Mouse (Mus musculus) MEL (cell line): ENCODE data around the gene Tcirg1. TPM values are rescaled to one million over a fixed set of nuclear protein-coding genes. Genes with fewer than 3 reads are reported as not detected.

Source experiments
- DNase-seq: peaks from one replicate; pipeline ENCODE4 v3.0.0; 2011; ENCODE audit warnings: low read depth, low spot score
- H3K27ac ChIP-seq: 2 replicates; pipeline ENCODE4 v1.5.1; 2012; ENCODE audit warnings: low read depth, mild to moderate bottlenecking, control low read depth, low read length, moderate library complexity; ENCODE audit not compliant: control insufficient read depth
- H3K27me3 ChIP-seq, 2 experiments: fragments of 150-350 bp in 1 of 2; sonication (generic) in 1 of 2; 2 replicates each; pipeline ENCODE4 v1.6.1; 2012; ENCODE audit warnings: low read length in 2 of 2, mild to moderate bottlenecking in 2 of 2, improper control_type of control experiment in 1 of 2, moderate library complexity in 1 of 2; ENCODE audit not compliant: insufficient read depth in 2 of 2, control insufficient read depth in 1 of 2
- H3K36me3 ChIP-seq, 2 experiments: 2 replicates each; pipeline ENCODE4 v1.6.1; 2012 to 2014; ENCODE audit warnings: low read length in 2 of 2, improper control_type of control experiment in 1 of 2, inconsistent platforms in 1 of 2, mild to moderate bottlenecking in 1 of 2; ENCODE audit not compliant: insufficient read depth in 2 of 2, control insufficient read depth in 1 of 2
- H3K4me1 ChIP-seq, 2 experiments: fragments of 150-350 bp in 1 of 2; sonication (generic) in 1 of 2; 2 replicates each; pipeline ENCODE4 v1.6.1; 2012; ENCODE audit warnings: low read length in 2 of 2, improper control_type of control experiment in 1 of 2, mild to moderate bottlenecking in 1 of 2; ENCODE audit not compliant: insufficient read depth in 2 of 2, control insufficient read depth in 1 of 2
- H3K4me3 ChIP-seq, 2 experiments: fragments of 150-350 bp in 1 of 2; sonication (generic) in 1 of 2; 2 replicates each; pipeline ENCODE4 v1.5.1; 2012; ENCODE audit warnings: low read depth in 2 of 2, low read length in 2 of 2, mild to moderate bottlenecking in 2 of 2, moderate library complexity in 2 of 2, control low read depth in 1 of 2, improper control_type of control experiment in 1 of 2; ENCODE audit not compliant: control insufficient read depth in 1 of 2, insufficient read depth in 1 of 2
- H3K79me2 ChIP-seq: 2 replicates; pipeline ENCODE4 v1.6.1; 2012; ENCODE audit warnings: mild to moderate bottlenecking, low read length, moderate library complexity; ENCODE audit not compliant: control insufficient read depth, poor library complexity, insufficient read depth
- H3K9ac ChIP-seq: 2 replicates; pipeline ENCODE4 v1.6.1; 2012; ENCODE audit warnings: low read depth, mild to moderate bottlenecking, control low read depth, low read length, moderate library complexity; ENCODE audit not compliant: control insufficient read depth, poor library complexity, severe bottlenecking
- H3K9me3 ChIP-seq: fragments of 150-350 bp; sonication (generic); replicated peaks from 2 replicates; pipeline ENCODE4 v1.6.1; 2012; ENCODE audit warnings: mild to moderate bottlenecking, low read length, improper control_type of control experiment, moderate library complexity; ENCODE audit not compliant: insufficient read depth
- BHLHE40 ChIP-seq: IDR thresholded peaks from 2 replicates; pipeline ENCODE4 v1.6.1; 2012; ENCODE audit warnings: low read depth, mild to moderate bottlenecking, inconsistent platforms, low read length, improper control_type of control experiment, borderline replicate concordance
- CHD1 ChIP-seq: IDR thresholded peaks from 2 replicates; pipeline ENCODE4 v1.6.1; 2012; ENCODE audit warnings: low read depth, mild to moderate bottlenecking, inconsistent platforms, low read length, improper control_type of control experiment
- CHD2 ChIP-seq: IDR thresholded peaks from 2 replicates; pipeline ENCODE4 v1.6.1; 2011; ENCODE audit warnings: low read length, improper control_type of control experiment
- CTCF ChIP-seq, 3 experiments: IDR thresholded peaks in 2 of 3; conservative IDR thresholded peaks in 1 of 3; 2 replicates each; pipeline ENCODE4 v1.5.1; 2011 to 2012; ENCODE audit warnings: low read length in 3 of 3, low read depth in 2 of 3, mild to moderate bottlenecking in 2 of 3, improper control_type of control experiment in 1 of 3, inconsistent platforms in 1 of 3, mixed read lengths in 1 of 3, moderate library complexity in 1 of 3; ENCODE audit not compliant: control insufficient read depth in 1 of 3, insufficient read depth in 1 of 3, poor library complexity in 1 of 3, severe bottlenecking in 1 of 3
- E2F4 ChIP-seq: IDR thresholded peaks from 2 replicates; pipeline ENCODE4 v1.6.1; 2011; ENCODE audit warnings: low read depth, low read length, improper control_type of control experiment, borderline replicate concordance
- ELF1 ChIP-seq: IDR thresholded peaks from 2 replicates; pipeline ENCODE4 v1.6.1; 2014; ENCODE audit warnings: low read depth, mild to moderate bottlenecking, inconsistent platforms, low read length, improper control_type of control experiment, moderate library complexity
- HCFC1 ChIP-seq: IDR thresholded peaks from 2 replicates; pipeline ENCODE4 v1.6.1; 2012; ENCODE audit warnings: low read depth, mild to moderate bottlenecking, inconsistent platforms, low read length, improper control_type of control experiment, moderate library complexity
- JUND ChIP-seq: IDR thresholded peaks from 2 replicates; pipeline ENCODE4 v1.6.1; 2011; ENCODE audit warnings: low read depth, mild to moderate bottlenecking, improper control_type of control experiment, low read length
- MAFK ChIP-seq: IDR thresholded peaks from 2 replicates; pipeline ENCODE4 v1.6.1; 2011; ENCODE audit warnings: low read depth, mild to moderate bottlenecking, low read length, improper control_type of control experiment, borderline replicate concordance
- MAX ChIP-seq: IDR thresholded peaks from 2 replicates; pipeline ENCODE4 v1.6.1; 2011; ENCODE audit warnings: low read length, improper control_type of control experiment
- MAZ ChIP-seq: IDR thresholded peaks from 2 replicates; pipeline ENCODE4 v1.6.1; 2012; ENCODE audit warnings: low read depth, mild to moderate bottlenecking, inconsistent platforms, low read length, improper control_type of control experiment
- MEF2A ChIP-seq: IDR thresholded peaks from 2 replicates; pipeline ENCODE4 v1.6.1; 2014; ENCODE audit warnings: low read depth, mild to moderate bottlenecking, inconsistent platforms, low read length, improper control_type of control experiment; ENCODE audit not compliant: poor library complexity, insufficient replicate concordance, severe bottlenecking; ENCODE audit errors: extremely low read depth
- MXI1 ChIP-seq: IDR thresholded peaks from 2 replicates; pipeline ENCODE4 v1.6.1; 2011; ENCODE audit warnings: mild to moderate bottlenecking, low read depth, low read length, improper control_type of control experiment
- MYB ChIP-seq: IDR thresholded peaks from 2 replicates; pipeline ENCODE4 v1.6.1; 2011; ENCODE audit warnings: mild to moderate bottlenecking, low read depth, low read length, improper control_type of control experiment
- MYC ChIP-seq: IDR thresholded peaks from 2 replicates; pipeline ENCODE4 v1.6.1; 2011; ENCODE audit warnings: low read depth, mild to moderate bottlenecking, low read length, improper control_type of control experiment, moderate library complexity
- NRF1 ChIP-seq: IDR thresholded peaks from 2 replicates; pipeline ENCODE4 v1.6.1; 2014; ENCODE audit warnings: low read depth, mild to moderate bottlenecking, inconsistent platforms, low read length, improper control_type of control experiment, moderate library complexity; ENCODE audit not compliant: poor library complexity, insufficient read depth, severe bottlenecking
- POLR2A ChIP-seq, 2 experiments: IDR thresholded peaks; 2 replicates each; pipeline ENCODE4 v1.6.1; 2011 to 2012; ENCODE audit warnings: low read length in 2 of 2, mild to moderate bottlenecking in 2 of 2, control low read depth in 1 of 2, improper control_type of control experiment in 1 of 2, low read depth in 1 of 2, moderate library complexity in 1 of 2; ENCODE audit not compliant: control insufficient read depth in 1 of 2, insufficient read depth in 1 of 2, poor library complexity in 1 of 2
- POLR2AphosphoS2 ChIP-seq: IDR thresholded peaks from 2 replicates; pipeline ENCODE4 v1.6.1; 2011; ENCODE audit warnings: low read length, improper control_type of control experiment
- RAD21 ChIP-seq: IDR thresholded peaks from 2 replicates; pipeline ENCODE4 v1.6.1; 2011; ENCODE audit warnings: mild to moderate bottlenecking, low read depth, low read length, improper control_type of control experiment
- RCOR1 ChIP-seq: IDR thresholded peaks from 2 replicates; pipeline ENCODE4 v1.6.1; 2012; ENCODE audit warnings: low read depth, mild to moderate bottlenecking, inconsistent platforms, low read length, improper control_type of control experiment
- SIN3A ChIP-seq: IDR thresholded peaks from 2 replicates; pipeline ENCODE4 v1.6.1; 2012; ENCODE audit warnings: low read length, improper control_type of control experiment, inconsistent platforms
- TAL1 ChIP-seq: IDR thresholded peaks from 2 replicates; pipeline ENCODE4 v1.6.1; 2012; ENCODE audit warnings: mild to moderate bottlenecking, inconsistent platforms, low read length, moderate library complexity, mixed read lengths
- TBP ChIP-seq: IDR thresholded peaks from 2 replicates; pipeline ENCODE4 v1.8.0; 2011; ENCODE audit warnings: low read depth, low read length, improper control_type of control experiment
- TCF12 ChIP-seq: IDR thresholded peaks from 2 replicates; pipeline ENCODE4 v1.6.1; 2014; ENCODE audit warnings: low read depth, mild to moderate bottlenecking, inconsistent platforms, low read length, improper control_type of control experiment, moderate library complexity
- USF1 ChIP-seq: IDR thresholded peaks from 2 replicates; pipeline ENCODE4 v1.6.1; 2014; ENCODE audit warnings: low read depth, mild to moderate bottlenecking, inconsistent platforms, low read length, improper control_type of control experiment, moderate library complexity
- ZC3H11A ChIP-seq: IDR thresholded peaks from 2 replicates; pipeline ENCODE4 v1.6.1; 2012; ENCODE audit warnings: low read depth, mild to moderate bottlenecking, inconsistent platforms, low read length, improper control_type of control experiment
- ZMIZ1 ChIP-seq: IDR thresholded peaks from 2 replicates; pipeline ENCODE4 v1.6.1; 2012; ENCODE audit warnings: low read depth, mild to moderate bottlenecking, inconsistent platforms, low read length, improper control_type of control experiment, moderate library complexity
- ZNF384 ChIP-seq: IDR thresholded peaks from 2 replicates; pipeline ENCODE4 v1.6.1; 2012; ENCODE audit warnings: low read depth, mild to moderate bottlenecking, inconsistent platforms, low read length, improper control_type of control experiment
- polyA plus RNA-seq, 2 experiments: library from polyadenylated mRNA; stranded (reverse) in 1 of 2; unstranded in 1 of 2; fragments of >175 nt in 1 of 2; fragments of >200 nt in 1 of 2; gene quantifications; 2 replicates each; pipeline versions ENCODE4 v1.2.1 to v1.2.4; 2012; ENCODE audit warnings: low replicate concordance in 2 of 2, low read depth in 1 of 2; ENCODE audit not compliant: insufficient read length in 2 of 2, insufficient read depth in 1 of 2, missing spikeins in 1 of 2
- total RNA-seq: library from RNA; depleted of rRNA; stranded (reverse); fragments of 300-350 nt; gene quantifications from 2 replicates; pipeline ENCODE4 v1.2.3, GENCODE M21; 2012

The Tcirg1 gene
- total and polyA plus RNA-seq, 3 experiments, result 21.4 to 32.6 TPM; not detected in 1

DNA sequence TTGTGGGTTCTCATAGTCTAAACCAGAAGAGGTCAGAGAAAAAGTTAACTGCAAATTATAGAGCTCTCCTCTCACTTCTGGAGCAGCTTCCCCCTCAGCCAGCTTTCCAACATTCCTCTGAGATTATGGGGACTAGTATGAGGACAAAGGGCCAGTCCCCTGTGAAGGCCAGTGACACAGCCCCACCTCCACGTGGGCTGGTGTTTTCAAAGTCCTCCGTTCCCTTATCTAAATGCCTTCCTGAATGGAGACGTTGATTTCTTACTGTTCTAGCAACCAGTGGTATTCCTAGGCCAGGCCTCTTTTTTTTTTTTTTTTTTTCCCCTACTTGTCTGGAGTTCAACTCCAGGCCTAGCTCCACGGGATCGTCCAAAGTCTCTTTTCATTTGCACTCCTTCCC is 56.9 kb downstream of the Tcirg1 start:
- H3K9ac ChIP-seq, result no peak overlapping the region
- H3K27ac ChIP-seq, result no peak overlapping the region

DNA sequence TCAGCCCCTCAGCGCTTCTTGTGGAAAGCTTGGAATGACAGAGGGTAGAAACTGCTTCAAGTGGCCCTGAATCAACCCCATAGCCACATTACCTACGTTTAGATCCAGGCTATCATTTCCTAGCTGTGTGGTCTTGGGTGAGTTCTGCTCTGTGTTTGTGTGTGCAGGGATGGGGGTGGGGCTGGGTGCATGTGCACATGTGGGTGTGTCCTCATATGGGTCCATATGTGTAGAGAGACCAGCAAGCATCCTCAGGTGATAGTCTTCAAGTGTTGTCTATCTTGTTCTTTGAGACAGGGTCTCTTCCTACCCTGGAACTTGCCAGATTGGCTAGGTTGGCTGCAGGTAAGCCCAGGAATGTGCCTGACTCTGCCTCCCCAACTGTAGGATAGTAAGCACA is 57.7 kb downstream of the Tcirg1 start:
- peaks cover 13% of the 10 kb centered on the region for H3K79me2 ChIP-seq
- H3K27me3 ChIP-seq, result no peaks in the 10 kb centered on the region
- peaks cover 0 to 4% of the 10 kb centered on the region in 2 experiments; a peak in 1 of 4 replicates for H3K4me1 ChIP-seq
- no peak overlapping the region for H3K9ac ChIP-seq
- H3K4me3 ChIP-seq, result no peak overlapping the region
- TF ChIP-seq SIN3A, result no peak
- TF ChIP-seq HCFC1, result no peak
- no peak for TF ChIP-seq MYB
- no peak for TF ChIP-seq ZC3H11A
- TF ChIP-seq ZMIZ1, result no peak
- no peak for TF ChIP-seq POLR2A (IDR thresholded peaks at IDR 0.05; ENCODE audit: control insufficient read depth in 1 of 2, insufficient read depth in 1 of 2, low read depth in 1 of 2, low read length in 2 of 2, poor library complexity in 1 of 2)
- no peak for TF ChIP-seq MAFK
- TF ChIP-seq MAX, result no peak
- TF ChIP-seq CHD1, result no peak
- no peak for TF ChIP-seq MXI1
- TF ChIP-seq TAL1, result no peak
- TF ChIP-seq MAZ, result no peak
- no peak for TF ChIP-seq CHD2
- no peak for TF ChIP-seq ZNF384
- no peak for TF ChIP-seq RCOR1
- no peak for DNase-seq
- no peak overlapping the region for H3K27ac ChIP-seq
- no peaks in the 10 kb centered on the region for H3K9me3 ChIP-seq
- peaks cover 0 to 11% of the 10 kb centered on the region in 2 experiments; a peak in 2 of 4 replicates for H3K36me3 ChIP-seq

More for the DNA sequence above, 56.9 kb downstream of the Tcirg1 start:
- Histone ChIP-seq H3K4me3 (no peak overlapping the region), H3K9me3 (no peaks in the 10 kb centered on the region), H3K36me3 (peaks cover 0 to 11% of the 10 kb centered on the region in 2 experiments; a peak in 2 of 4 replicates), H3K27me3 (no peaks in the 10 kb centered on the region), H3K79me2 (peaks cover 13% of the 10 kb centered on the region), H3K4me1 (peaks cover 0 to 4% of the 10 kb centered on the region in 2 experiments; a peak in 1 of 4 replicates)
- TF ChIP-seq TCF12 (no peak), ZNF384 (no peak), ELF1 (no peak), RCOR1 (no peak), RAD21 (no peak), ZMIZ1 (no peak), E2F4 (no peak), MEF2A (no peak), NRF1 (no peak), CTCF (IDR thresholded peaks at IDR 0.05 in 2 of 3, conservative IDR thresholded peaks at IDR 0.05 in 1 of 3; ENCODE audit: control insufficient read depth in 1 of 3, insufficient read depth in 1 of 3, low read depth in 2 of 3, low read length in 3 of 3, poor library complexity in 1 of 3, severe bottlenecking in 1 of 3) (no peak), MYC (no peak), USF1 (no peak), BHLHE40 (no peak), JUND (no peak), TBP (no peak), MYB (no peak), POLR2AphosphoS2 (no peak), ZC3H11A (no peak)
- DNase-seq, result no peak
